Mouse (Mus musculus) cerebellum, postnatal 14 days (tissue): Measurements from ENCODE around the gene Fam118a.
A peak's percentile ranks its signal among the peaks of the same experiment; 100 is the strongest.
"Not testable (repeated sequence)": the region's sequence is repeated elsewhere in the genome, so short reads cannot be mapped to it uniquely, and the experiment has no call there.

Experiments used
- DNase-seq, 2 experiments: peaks; one replicate each; pipeline ENCODE4 v3.0.0; 2021; ENCODE audit warnings: mixed read lengths in 2 of 2

The Fam118a gene

DNA sequence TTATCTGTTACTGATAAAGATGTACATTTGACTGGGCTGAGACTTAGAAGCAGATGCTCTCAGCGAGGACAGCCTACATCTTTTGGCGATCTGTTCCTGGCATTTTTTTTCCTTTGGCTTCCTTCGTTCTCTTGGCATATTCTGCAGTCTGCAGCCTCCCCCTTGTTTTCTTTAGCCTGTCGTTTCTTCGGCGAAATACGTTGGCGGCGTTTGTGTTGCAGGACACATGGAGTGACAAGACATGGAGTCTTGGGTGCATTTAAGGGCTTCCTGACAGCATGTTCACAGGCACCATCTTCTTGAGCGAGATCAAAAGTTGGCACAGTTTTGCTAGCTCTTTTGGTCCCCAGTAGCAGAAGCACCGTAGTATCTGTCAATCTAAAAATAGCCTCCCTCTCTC lies 13.0 kb upstream of the Fam118a start:
- peak in 1 of 2 experiments; percentile 48 for DNase-seq

GRCm38 (mm10) chr15:85016951-85017664 lies 11.6 kb upstream of the Fam118a start, which contains the start of gene Upk3a:
Gene Upk3a (plus strand): TSS chr15:85017141.
- peak; percentile 66 to 72 for DNase-seq

DNA sequence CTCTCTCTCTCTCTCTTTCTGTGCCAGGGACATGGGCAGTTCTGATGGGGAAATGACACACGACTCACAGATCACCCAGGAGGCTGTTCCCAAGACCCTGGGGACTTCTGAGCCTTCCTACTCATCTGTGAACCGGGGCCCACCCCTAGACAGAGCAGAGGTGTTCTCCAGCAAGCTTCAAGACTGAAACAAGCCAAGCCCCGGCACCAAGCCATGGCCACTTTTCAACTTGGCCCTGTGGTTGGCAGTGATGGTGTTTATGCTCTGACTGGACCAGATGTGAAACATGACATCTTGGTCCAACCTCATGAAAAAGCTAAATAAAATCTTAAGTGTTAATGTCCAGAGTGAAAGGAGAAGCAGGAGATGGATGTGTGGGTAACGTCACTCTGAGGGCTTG lies 6.5 kb upstream of the Fam118a start:
- DNase-seq, result no peak

DNA sequence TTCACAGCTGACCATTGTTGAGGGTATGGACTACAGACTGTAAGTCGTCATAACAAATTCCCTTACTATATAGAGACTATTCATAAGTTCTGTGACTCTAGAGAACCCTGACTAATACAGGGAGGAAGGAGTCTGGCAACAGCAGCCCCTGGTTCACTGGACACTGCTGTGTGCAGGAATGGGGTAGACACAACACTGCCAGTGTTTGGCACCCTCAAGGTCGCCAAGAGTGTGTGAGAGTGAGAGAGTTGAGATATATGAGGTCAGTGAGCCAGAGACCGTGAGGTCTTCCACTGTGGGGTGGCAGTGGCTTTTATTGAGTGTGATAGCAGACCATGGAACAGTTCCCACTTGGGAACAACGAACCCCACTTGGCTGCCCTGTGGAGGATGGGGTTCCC lies 2.6 kb upstream of the Fam118a start:
- DNase-seq, result no peak

DNA sequence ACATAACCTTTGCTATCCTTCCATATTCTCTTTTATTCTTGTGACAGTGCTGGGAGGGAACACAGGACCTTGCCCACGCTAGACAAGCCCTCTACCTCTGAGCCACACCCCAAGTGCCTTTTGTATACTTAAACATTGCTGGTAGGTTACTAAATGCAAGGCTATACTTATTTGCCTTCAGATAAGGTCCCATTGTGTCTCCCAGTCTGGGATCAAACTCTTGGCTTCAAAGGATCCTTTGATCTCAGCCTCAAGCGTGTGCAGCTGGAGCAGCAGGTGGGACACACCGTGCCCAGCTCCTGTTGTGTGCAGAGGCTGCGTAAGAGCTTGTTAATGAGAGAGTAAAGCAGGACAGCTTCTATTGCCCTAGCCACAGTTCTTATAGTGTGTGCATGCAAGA lies 1.0 kb upstream of the Fam118a start:
- no peak for DNase-seq

DNA sequence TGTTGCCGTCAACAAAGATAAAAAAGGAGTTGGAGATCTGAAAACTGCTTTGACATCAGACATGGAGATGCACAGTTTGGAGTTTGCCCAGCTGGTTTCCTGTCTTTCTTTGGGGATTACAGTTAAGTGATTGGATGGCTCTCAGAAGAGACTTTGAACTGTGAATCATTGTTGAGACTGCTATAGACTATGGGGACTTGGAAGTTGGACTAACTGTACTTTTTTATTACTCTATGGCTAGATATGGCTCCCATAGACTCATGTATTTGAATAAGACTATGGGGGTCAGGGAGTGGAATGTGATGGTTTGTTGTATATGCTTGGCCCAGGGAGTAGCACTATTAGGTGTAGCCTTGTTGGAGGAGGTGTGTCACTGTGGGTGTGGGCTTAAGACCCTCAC lies 1.9 kb downstream of the Fam118a start:
- DNase-seq, result not testable (repeated sequence)

DNA sequence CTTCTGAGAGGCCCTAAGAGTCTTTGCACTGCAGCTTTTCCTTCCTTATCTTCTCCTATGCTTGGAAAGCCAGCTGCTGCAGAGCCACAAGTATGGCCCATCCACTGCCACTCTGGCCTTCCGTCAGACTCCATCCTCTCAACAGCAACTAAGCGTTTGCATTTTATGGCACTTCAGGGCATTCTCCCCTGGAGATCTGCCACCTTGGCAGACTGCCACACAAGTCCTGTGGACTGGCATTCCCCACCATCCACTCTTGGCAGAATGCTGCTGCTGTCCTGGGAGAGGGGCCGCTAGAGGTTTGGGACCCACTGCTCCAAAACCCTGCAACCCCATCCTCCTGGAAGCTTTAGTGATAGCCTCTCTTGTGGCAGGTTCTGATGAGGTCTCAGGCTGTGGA lies 3.1 kb downstream of the Fam118a start:
- peak in 1 of 2 experiments; percentile 55 for DNase-seq

DNA sequence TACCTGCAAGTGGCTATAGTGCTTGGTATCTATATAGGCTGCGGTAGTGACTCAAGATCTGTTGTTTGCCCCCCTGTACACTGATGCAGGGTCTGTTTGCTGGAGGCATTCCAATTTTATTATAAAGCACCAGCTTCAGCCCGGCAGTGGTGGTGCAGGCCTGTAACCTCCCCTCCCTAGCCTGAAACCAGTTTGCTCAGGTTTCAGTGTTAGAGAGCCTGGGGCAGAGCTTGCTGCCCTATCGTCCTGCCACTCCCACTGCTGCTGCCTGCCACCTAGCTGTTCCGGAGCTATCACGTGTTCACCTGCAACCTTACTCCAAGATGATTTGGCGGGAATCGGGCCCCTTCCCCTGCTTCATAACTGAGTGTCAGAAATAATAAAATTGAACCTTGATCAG lies 5.2 kb downstream of the Fam118a start:
- not testable (repeated sequence) for DNase-seq

DNA sequence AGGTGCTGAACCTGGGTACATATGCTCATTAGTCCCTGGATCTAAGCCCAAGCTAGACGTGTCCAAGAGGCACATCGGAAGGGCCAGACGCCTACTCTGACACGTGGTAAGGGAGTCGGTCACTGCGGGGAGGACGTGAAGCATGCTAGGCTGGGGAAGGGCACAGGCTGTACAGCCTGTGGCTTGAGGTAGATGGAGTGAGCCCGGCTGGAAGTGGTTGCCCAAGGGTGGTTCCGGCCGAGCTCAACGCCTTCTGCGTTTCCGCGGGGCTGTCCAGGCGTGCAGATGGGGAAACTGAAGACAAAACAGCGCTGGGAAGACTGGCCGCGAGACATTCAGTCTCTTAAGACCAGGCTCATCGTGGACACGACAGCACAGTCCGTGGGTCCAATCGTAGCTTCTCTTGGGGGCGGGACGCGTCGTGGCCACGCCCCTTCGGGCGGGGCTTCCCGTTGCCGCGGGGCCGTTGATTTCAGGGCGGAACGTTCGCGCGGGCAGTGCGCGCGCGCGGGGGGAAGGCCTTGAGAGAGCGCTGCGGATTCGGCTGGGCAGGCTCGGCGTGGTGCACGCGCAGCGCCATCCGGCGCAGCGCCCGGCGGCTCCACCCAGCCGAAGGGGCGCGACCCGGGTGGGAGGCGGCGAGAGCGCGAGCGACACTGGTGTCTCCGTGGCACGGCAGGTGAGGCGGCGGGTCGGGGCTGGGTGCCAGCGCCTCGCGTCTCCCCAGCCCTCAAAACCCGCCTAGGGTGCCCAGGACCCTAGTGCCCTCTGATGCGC lies 8.0 kb downstream of the Fam118a start:
- DNase-seq, result peak; percentile 99

- no peak for DNase-seq
Measured at GRCm38 (mm10) chr15:85037343-85037690, 8.6 kb downstream of the Fam118a start.

GRCm38 (mm10) chr15:85041546-85042225 lies 12.9 kb downstream of the Fam118a start:
- no peak for DNase-seq

DNA sequence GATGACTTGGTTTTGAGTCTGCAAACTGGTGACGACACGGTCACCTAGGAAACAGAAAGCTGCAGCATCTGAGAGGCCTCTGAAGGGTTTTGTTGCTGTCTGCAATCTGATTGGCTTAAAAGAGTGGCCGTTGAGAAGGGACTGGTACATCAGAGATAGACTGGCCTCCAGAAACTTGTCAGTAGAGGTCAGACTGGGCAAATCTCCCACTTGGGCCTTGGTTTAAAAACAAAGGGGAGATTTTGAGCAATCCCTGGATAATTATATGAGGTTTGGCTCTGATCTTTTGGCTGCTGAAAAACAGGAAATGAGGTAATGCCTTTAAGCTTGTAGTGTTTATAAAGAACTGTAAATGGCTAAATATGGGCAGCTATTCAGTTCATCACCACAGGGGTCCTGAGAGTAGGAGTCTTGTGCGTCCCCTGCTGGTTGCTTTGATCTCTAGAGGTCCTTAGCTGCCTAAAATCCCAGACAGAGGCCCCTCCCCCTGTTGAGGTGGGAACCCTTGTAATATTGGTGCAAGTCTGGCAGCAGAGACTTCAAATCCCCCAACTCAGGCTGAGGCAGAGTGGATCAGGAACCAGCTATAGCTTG lies 13.7 kb downstream of the Fam118a start:
- DNase-seq, result peak; percentile 51 to 73

GRCm38 (mm10) chr15:85043116-85043515 lies 14.4 kb downstream of the Fam118a start:
- DNase-seq, result no peak

DNA sequence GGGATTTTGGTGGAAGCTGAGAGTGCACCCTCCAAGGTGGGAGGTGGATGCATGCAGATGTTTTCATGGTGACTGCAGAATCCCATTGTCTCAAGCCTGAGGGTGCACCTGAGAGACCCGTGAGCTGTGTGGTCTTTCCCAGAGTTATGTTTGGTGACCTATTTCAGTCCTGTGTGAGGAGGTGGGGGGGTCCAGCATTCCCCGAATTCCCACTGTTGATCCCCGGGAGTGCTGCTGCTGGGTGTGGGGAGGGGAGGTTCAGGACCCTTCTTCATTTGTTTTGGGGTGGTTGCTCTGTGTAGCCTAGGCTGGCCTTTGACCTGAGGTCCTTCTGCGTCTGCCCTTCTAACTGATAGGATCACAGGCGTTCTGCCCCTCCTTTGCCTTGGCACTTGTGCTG lies 15.0 kb downstream of the Fam118a start:
- no peak for DNase-seq

DNA sequence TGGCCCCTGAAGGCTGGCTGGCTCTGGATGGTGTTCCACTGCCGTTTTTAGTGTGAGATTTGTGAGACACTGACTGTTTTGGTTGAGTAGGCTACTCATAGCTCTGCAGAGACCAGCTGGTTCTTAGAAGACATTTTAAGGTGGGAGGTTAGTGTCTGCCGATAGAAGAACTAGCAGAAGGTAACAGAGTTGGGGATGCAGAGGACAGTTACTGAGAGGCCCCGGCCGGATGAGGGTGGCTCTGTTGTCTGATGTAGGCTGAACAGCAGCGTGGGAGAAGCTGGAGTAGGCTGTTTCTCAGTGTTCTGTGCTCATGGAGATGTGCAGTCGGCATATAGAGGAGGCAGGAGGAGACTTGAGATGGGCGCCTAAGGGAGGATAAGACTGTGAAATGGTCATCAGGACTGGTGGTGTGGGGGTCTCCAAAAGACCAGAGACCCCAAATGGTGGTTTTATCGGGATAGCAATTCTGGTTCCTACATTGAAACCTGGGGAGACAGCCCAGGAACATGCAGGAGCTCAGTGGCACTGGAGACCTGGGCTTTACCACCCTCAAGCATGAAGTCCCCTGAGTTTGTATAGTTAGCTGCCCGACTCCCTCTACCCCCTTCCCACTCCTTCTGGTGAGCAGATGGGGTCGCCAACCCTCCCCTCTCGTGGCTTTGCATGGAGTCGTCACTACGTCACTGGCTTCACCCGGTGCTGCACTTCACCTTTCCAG lies 17.6 kb downstream of the Fam118a start:
- DNase-seq, result no peak

- no peak for DNase-seq
Measured at GRCm38 (mm10) chr15:85047865-85048264, 19.1 kb downstream of the Fam118a start.

- DNase-seq, result no peak
Measured at GRCm38 (mm10) chr15:85049758-85050157, 21.0 kb downstream of the Fam118a start.

- no peak for DNase-seq
Measured at GRCm38 (mm10) chr15:85054098-85054497, 25.4 kb downstream of the Fam118a start.

DNA sequence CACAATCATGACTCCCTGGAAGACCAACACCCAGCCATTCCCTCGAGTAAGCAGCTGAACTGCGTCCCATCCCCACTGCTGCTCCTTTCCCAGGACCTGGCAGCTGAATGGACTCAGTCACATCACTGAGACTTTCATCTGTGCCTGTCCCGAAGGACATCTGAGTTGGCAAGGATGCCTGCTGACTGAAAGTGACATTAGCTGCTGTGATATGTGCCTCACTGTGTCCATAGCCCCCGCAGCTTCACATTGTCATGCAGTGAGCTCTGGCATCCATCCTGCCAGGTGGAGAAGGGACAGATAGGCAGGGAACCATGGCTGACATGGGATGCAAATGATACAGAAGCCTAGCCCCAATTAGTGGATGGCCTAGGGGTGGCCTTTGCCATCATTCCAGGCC lies 26.4 kb downstream of the Fam118a start:
- no peak for DNase-seq

- no peak for DNase-seq
Measured at GRCm38 (mm10) chr15:85063421-85063820, 34.7 kb downstream of the Fam118a start.

DNA sequence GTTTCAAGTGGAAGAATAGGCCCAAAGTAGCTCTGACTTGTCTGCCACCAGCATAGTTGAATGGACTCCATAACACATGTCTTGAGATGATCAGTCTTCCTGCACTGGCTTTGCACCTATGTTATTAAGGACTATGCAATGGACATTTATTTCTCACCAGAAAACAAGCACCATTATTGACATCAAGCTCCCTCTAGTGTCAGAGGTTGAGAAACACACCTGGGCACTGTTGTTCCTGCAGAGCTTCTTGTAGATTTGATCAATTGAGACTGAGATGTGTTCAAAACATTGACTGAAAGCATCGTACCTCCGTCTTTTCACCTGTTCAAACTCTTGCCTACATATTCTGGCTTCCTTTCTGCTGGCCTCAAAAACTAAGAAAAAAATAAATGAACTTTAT lies 41.8 kb downstream of the Fam118a start:
- DNase-seq, result peak; percentile 59 to 70

- no peak for DNase-seq
Measured at GRCm38 (mm10) chr15:85072651-85073050, 43.9 kb downstream of the Fam118a start.

- DNase-seq, result no peak
Measured at GRCm38 (mm10) chr15:85085641-85086040, 56.9 kb downstream of the Fam118a start.
